Mouse (Mus musculus): ENCODE results near the gene Ccdc92. TPM values are rescaled to one million over a fixed set of nuclear protein-coding genes. Genes with fewer than 3 reads are reported as not detected.

The Ccdc92 gene
- polyA plus RNA-seq, 1 experiment: 3.9 TPM

- no peak for TF ChIP-seq GATA1 (IDR thresholded peaks at IDR 0.05; ENCODE audit: low read length)
These were observed 26.1 kb downstream of the Ccdc92 start for GRCm38 (mm10) chr5:124836075-124836474.

DNA sequence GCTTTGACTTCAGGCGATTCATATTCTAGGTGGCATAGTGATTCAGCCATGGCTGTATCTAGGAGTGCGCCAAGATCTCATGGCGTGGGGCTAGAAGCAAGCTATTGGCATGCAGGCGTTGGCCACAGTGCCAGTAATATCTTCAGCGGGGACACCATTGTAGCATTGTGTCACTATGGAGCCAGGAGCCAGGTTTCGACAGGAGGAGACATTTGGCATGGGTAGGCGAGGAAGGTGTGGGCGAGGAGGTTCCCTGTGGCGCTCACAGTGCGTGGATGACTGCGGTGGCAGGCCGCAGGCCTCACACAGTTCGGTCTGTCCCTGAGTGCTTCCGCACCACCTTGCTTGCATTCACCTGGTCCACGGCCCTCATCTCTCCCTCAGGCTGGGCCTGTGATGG, 27.0 kb downstream of the Ccdc92 start:
- TF ChIP-seq GATA1 (IDR thresholded peaks at IDR 0.05; ENCODE audit: low read length): no peak

DNA sequence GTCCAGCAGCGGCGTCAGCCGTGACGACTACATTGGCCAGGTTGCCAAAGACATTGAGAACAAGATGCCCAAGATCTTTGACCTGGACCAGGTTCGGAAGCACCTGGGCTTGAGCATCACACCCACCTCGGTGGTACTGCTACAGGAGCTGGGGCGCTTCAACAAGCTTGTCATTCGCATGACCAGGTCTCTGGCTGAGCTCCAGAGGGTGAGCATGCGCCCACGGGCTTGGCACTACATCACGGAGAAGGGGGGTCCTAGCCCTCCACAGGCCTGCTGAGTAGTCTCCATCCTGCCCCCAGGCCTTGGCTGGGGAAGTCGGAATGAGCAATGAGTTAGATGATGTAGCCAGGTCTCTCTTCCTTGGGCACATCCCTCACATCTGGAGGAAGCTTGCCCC, 31.9 kb downstream of the Ccdc92 start:
- TF ChIP-seq GATA1 (IDR thresholded peaks at IDR 0.05; ENCODE audit: low read length): no peak

GRCm38 (mm10) chr5:124822128-124822894, 39.9 kb downstream of the Ccdc92 start:
- no peak for TF ChIP-seq GATA1 (IDR thresholded peaks at IDR 0.05; ENCODE audit: low read length)

GRCm38 (mm10) chr5:124817050-124817449, 45.2 kb downstream of the Ccdc92 start:
- no peak for TF ChIP-seq GATA1 (IDR thresholded peaks at IDR 0.05; ENCODE audit: low read length)

DNA sequence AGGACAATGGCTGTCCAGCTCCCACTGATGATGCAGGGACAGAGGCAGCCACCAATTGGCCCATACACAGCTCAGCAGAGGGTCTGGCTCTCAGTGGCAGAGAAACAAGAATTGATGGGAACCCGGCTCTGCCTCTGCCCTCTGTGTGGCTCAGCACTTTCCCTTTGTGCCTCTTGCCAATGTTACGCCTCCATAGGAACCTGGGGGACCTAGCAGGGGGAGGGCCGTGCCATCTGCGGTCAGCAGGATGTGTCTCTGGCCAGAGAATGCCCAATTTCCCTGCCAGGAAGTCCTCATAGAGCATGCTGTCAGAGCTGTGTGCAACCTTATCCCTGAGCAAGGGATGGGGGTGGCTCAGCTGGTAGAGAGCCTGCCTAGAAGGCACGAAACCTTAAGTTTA, 47.4 kb downstream of the Ccdc92 start:
- TF ChIP-seq GATA1 (IDR thresholded peaks at IDR 0.05; ENCODE audit: low read length): no peak

GRCm38 (mm10) chr5:124812466-124812865, 49.8 kb downstream of the Ccdc92 start:
- no peak for TF ChIP-seq GATA1 (IDR thresholded peaks at IDR 0.05; ENCODE audit: low read length)

DNA sequence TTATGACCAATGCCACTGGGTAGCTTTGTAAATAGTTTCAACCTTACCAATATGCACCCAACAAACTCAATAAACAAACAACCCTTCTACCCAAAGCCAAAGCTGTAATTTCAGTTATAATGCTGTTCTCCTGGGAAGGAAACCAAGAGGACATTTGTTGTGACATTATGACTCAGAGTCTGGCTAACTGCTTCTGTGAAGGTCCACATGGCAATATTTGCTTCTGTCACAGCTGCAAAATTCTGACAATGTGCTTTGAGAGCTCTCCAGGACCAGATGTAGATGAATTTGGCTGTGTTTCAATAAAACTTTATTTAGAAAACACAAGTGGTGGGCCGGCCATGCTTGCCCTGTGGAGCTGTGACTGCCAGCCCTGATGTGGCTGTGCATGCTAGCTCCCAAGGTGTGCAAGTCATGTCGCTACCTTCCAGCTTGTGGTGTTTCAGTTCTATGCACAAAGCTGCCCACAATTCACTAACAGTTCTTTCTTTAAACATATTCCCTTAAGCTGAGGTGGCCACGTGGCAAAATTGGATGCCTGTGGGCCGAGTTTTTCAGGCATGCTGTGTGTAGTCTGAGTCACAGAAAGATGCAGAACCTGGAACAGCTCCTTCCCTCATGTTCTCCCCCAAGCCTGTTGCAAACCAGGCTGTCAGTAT, 52.4 kb downstream of the Ccdc92 start:
- no peak for TF ChIP-seq GATA1 (IDR thresholded peaks at IDR 0.05; ENCODE audit: low read length)

- no peak for TF ChIP-seq GATA1 (IDR thresholded peaks at IDR 0.05; ENCODE audit: low read length)
These were observed 70.1 kb downstream of the Ccdc92 start for GRCm38 (mm10) chr5:124792112-124792511.

- TF ChIP-seq GATA1 (IDR thresholded peaks at IDR 0.05; ENCODE audit: low read length): no peak
These were observed 76.6 kb downstream of the Ccdc92 start for GRCm38 (mm10) chr5:124785650-124786049.

Other genes starting within 250 kb of the Ccdc92 start
- 8.2 and 8.5 TPM in 2 replicates for gene Atp6v0a2, start 233.8 kb downstream of the Ccdc92 start, polyA plus RNA-seq (2012)
- gene Dnah10, start 137.3 kb downstream of the Ccdc92 start, polyA plus RNA-seq (2012): not detected in 2 replicates
- 36.7 and 48.8 TPM in 2 replicates for gene Zfp664, start 267 bp upstream of the Ccdc92 start, polyA plus RNA-seq (2012)
- gene Rflna, start 140.8 kb upstream of the Ccdc92 start, polyA plus RNA-seq (2012): not detected in 2 replicates

Data from G1E-ER4 (cell line).